Mouse (Mus musculus) C2C12 (cell line): ENCODE measurements around the gene Gm1123.

Source experiments
- CEBPB ChIP-seq: IDR thresholded peaks from one replicate; pipeline ENCODE4 v1.6.1; 2011; ENCODE audit warnings: low read depth, mild to moderate bottlenecking, control low read depth, moderate library complexity
- CTCF ChIP-seq: IDR thresholded peaks from one replicate; pipeline ENCODE4 v1.5.1; 2011; ENCODE audit not compliant: control insufficient read depth, insufficient read depth, insufficient read length
- USF1 ChIP-seq: IDR thresholded peaks from one replicate; pipeline ENCODE4 v1.6.1; 2011; ENCODE audit warnings: low read depth, mild to moderate bottlenecking, control low read depth, moderate library complexity

- TF ChIP-seq CTCF (no peak), USF1 (no peak), CEBPB (no peak)
Measured at GRCm38 (mm10) chr9:99009898-99010199, 25.7 kb downstream of the Gm1123 start.
